Mouse (Mus musculus): ENCODE data around the gene Gm9639.

DNA sequence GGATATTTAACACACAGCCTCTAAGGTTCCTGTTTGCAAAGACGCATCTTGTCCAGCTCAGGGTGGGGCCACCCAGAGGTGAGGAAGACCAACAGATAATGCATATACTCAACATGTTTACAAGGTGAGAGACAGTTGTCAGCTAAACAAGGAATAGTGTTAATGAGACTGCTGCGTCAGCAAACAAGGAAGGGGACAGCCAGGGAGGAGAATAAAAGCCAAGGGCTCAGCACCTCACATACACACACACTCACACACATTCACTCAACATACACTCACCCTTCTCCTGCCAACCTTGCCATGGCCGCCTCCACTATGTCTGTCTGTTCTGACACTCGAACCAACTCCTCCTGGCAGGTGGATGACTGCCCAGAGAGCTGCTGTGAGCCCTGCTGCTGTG, 19.5 kb upstream of the Gm9639 start, which contains the start of gene Gm2696:
- TF ChIP-seq CTCF (IDR thresholded peaks at IDR 0.05; ENCODE audit: borderline replicate concordance, insufficient read depth, low read depth, low read length) (no peak), POLR2A (IDR thresholded peaks at IDR 0.05; ENCODE audit: borderline replicate concordance, insufficient read depth, low read length) (no peak)
